ENCODE assay signal across 8 mouse cellular contexts in genomic region chr1:153451237-153452154, GRCm38 (mm10). TPM values are rescaled to one million over a fixed set of nuclear protein-coding genes. Genes with fewer than 3 reads are reported as not detected.
DNase-seq lines count a peak whose midpoint lies in the region; ATAC-seq lines count a peak whose summit lies in the region.

No protein-coding gene starts in this region.

- no peak overlapping the region for H3K27ac ChIP-seq in kidney, embryonic 15.5 days
- no peak overlapping the region for H3K27ac ChIP-seq in hindbrain, embryonic 13.5 days

- 75% methylated on average over 10 of the region's 10 CpGs for WGBS in kidney, embryonic 15.5 days
- WGBS in hindbrain, embryonic 13.5 days: 76% methylated on average over 10 of the region's 10 CpGs

- no peak overlapping the region for H3K4me2 ChIP-seq in kidney, embryonic 15.5 days
- H3K4me2 ChIP-seq in hindbrain, embryonic 13.5 days: no peak overlapping the region

- H3K27me3 ChIP-seq in kidney, embryonic 15.5 days: no peaks in the 10 kb centered on the region
- no peaks in the 10 kb centered on the region for H3K27me3 ChIP-seq in hindbrain, embryonic 13.5 days

- peaks cover 66% of the 10 kb centered on the region for H3K36me3 ChIP-seq in kidney, embryonic 15.5 days
- peaks cover 35% of the 10 kb centered on the region for H3K36me3 ChIP-seq in hindbrain, embryonic 13.5 days

- no peaks in the 10 kb centered on the region for H3K9me3 ChIP-seq in kidney, embryonic 15.5 days (replicated peaks)
- no peaks in the 10 kb centered on the region for H3K9me3 ChIP-seq in hindbrain, embryonic 13.5 days

- no peak overlapping the region for H3K4me3 ChIP-seq in kidney, embryonic 15.5 days (replicated peaks)
- no peak overlapping the region for H3K4me3 ChIP-seq in hindbrain, embryonic 13.5 days

- DNase-seq in kidney, adult 11 months: no peak
- DNase-seq in Muller cell, postnatal 12 days (ENCODE audit: inconsistent ontology term): peak; percentile 12
- DNase-seq in cerebellum, postnatal 25 days: peak; percentile 15 to 46
- peak; percentile 10 to 21 for DNase-seq in lung, adult 18-20 months
- peak; percentile 28 for DNase-seq in right cerebral cortex, postnatal 14 days

- no peaks in the 10 kb centered on the region for H3K4me1 ChIP-seq in kidney, embryonic 15.5 days
- H3K4me1 ChIP-seq in hindbrain, embryonic 13.5 days (replicated peaks): no peaks in the 10 kb centered on the region

- no peak overlapping the region for H3K9ac ChIP-seq in kidney, embryonic 15.5 days
- H3K9ac ChIP-seq in hindbrain, embryonic 13.5 days: no peak overlapping the region

- 0 out of 2 replicates have a peak, but pooled peaks have one; percentile 22 for ATAC-seq in kidney, embryonic 15.5 days (replicated peaks; ENCODE audit: low FRiP score)
- ATAC-seq in hindbrain, embryonic 13.5 days (ENCODE audit: low FRiP score): 0 out of 2 replicates have a peak, but pooled peaks have one; percentile 52
- no peak for ATAC-seq in erythroid progenitor cell, adult 5-6 weeks (replicated peaks; ENCODE audit: low FRiP score, poor library complexity, severe bottlenecking)

RNA-seq across cellular contexts. Expression of gene Shcbp1l, which starts 26.5 kb away (rescaled TPM):
- polyA plus RNA-seq in kidney, embryonic 15.5 days (2015; fragmentation: Nextera tagmentation; extraction: Ambion mirVana): 0.12 and 0.13 TPM in 2 replicates
- 0.25 and 0.26 TPM in 2 replicates for polyA plus RNA-seq in hindbrain, embryonic 13.5 days (2015; fragmentation: Nextera tagmentation; extraction: Ambion mirVana)
- total RNA-seq in erythroid progenitor cell, adult 5-6 weeks (2015; ENCODE audit: low replicate concordance): not detected in 2 replicates
- not detected in 2 replicates for total RNA-seq in erythroid progenitor cell, adult 5-6 weeks (2017; ENCODE audit: low replicate concordance)

RNA-seq across cellular contexts. Expression of gene Dhx9, which starts 36.0 kb away (rescaled TPM):
- 37.3 and 39.6 TPM in 2 replicates for polyA plus RNA-seq in kidney, embryonic 15.5 days (2015; fragmentation: Nextera tagmentation; extraction: Ambion mirVana)
- polyA plus RNA-seq in hindbrain, embryonic 13.5 days (2015; fragmentation: Nextera tagmentation; extraction: Ambion mirVana): 41.5 and 47.7 TPM in 2 replicates
- total RNA-seq in erythroid progenitor cell, adult 5-6 weeks (2015; ENCODE audit: low replicate concordance): 101 and 128 TPM in 2 replicates
- 83.7 and 154 TPM in 2 replicates for total RNA-seq in erythroid progenitor cell, adult 5-6 weeks (2017; ENCODE audit: low replicate concordance)
